Mouse (Mus musculus): ENCODE results near the gene Vbp1. TPM values are rescaled to one million over a fixed set of nuclear protein-coding genes. Genes with fewer than 3 reads are reported as not detected.

Vbp1 gene
- 65.3 TPM for total RNA-seq (2023)

DNA sequence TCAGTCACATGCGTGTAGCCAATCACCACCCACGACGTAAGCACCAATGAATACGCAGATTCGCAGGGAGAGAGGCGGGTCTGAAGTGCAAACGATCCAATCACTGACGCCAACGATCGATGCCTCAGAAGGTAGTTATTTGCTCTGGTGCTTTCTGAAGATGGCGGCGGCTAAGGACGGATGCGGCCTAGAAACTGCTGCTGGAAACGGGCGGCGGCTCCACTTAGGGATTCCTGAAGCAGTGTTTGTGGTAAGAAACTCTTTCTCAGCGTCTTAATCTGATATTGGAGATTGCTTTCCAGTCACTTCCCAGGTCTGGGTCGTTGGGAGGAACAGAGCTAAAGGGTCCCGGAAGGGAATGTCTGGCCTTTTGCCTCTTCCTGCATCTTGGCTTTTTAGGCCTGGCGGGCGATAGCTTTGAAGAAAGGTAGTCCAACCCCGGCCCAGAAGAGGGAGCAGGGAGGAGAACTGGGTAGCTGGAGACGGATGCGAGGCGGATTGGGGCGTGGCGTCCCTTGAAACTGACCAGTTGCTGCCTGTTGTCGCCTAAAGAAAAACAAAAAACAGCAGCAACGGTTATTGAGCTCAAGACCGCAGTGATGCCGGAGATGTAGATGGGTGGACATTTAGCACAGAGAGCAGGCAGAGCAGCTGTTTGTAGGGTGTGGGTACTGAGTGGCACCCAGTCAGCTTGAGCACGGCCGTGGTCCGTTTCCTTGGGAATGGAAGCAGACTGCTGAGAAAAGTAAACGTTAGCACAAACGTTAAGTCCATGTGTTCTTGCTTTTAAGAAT lies at the start of gene Vbp1:
Gene Vbp1, plus strand, starts transcription at position 121 of the 794 bp plus-strand sequence.

DNA sequence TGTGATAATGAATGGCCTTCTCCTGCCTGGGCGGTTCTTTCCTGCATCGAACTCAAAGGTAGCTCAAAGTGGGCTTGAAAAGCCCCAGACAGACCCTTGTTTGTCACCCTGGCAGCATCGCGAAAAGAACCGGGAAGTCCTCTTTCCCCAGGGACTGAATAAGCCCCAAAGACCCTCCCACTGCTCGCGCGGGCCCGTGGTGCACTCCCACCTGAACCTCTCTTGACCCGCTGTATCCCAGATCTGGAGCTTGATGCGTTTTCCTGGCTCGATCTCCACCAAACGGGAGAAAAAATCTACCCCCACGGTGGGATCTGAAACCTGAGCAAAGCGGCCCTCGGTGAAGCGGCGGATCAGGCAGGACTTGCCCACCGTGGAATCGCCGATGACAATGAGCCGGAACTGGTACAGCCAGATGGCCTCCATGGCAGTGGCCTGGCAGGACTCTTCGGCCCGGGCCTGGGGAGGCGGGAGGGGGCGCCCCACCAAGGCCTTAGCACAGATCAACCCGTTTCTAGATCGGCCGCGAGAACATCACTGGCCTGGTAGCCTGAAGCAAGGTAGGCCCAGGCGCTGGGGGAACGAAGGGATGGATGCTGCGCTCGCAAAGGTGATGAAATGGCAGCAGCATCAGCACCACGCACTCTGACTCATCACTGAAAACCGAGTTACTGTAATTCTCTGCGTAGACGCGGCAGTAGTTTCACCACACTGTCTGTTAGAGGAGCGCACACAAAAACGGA lies 63.7 kb downstream of the Vbp1 start, which contains the start of gene Rab39b:
Gene Rab39b, minus strand, starts transcription at position 650 of the 743 bp plus-strand sequence.

Other genes starting within 250 kb of the Vbp1 start
- 21.6 TPM for gene Fundc2, start 131.9 kb upstream of the Vbp1 start, total RNA-seq (2023)
- gene F8, start 131.7 kb upstream of the Vbp1 start, total RNA-seq (2023), result 0.12 TPM
- gene Cmc4, start 97.7 kb upstream of the Vbp1 start, total RNA-seq (2023), result 10.5 TPM
- gene Mtcp1, start 97.7 kb upstream of the Vbp1 start, total RNA-seq (2023), result 10.2 TPM
- 27.0 TPM for gene Brcc3, start 97.7 kb upstream of the Vbp1 start, total RNA-seq (2023)
- gene Rab39b, start 63.9 kb downstream of the Vbp1 start, total RNA-seq (2023), result not detected

All from CD4-positive naive resting alpha-beta T cell, adult 57 days (primary cell).